Mouse (Mus musculus): ENCODE measurements at regions not wholly inside any gene's neighbourhood (a gene's known extent, or its start where the extent isn't known, plus 50 kb on each side); places are given as distances from the start of the nearest gene placed in this dataset.

DNA sequence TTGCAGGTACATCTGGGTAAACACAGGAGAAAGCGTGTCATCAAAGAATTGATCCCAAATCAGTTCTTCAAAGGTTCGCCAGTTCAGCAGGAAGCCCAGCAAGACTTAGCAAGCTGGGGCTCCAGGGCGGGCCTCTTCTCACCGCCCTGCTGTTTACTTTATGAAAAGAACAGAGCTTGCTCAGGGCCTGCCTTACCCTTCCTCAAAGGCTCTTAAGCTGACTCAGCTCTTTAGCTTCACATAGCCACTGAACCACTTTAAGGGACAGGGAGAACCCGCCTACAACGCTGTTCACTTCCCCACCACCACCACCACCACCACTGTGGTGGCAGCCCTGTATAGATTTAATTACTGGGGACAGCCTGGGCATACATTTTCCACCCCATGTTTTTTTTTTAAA lies 148.5 kb downstream of the Clic5 start:
- WGBS, result 27% methylated on average over 6 of the region's 6 CpGs
- Histone ChIP-seq H3K27me3 (ENCODE audit: control insufficient read depth, insufficient read depth, low read length) (no peaks in the 10 kb centered on the region), H3K9me3 (ENCODE audit: control insufficient read depth, low read depth, low read length) (no peaks in the 10 kb centered on the region), H3K36me3 (ENCODE audit: control insufficient read depth, insufficient read depth, low read length) (no peaks in the 10 kb centered on the region), H3K9ac (replicated peaks; ENCODE audit: low read depth, low read length) (no peak overlapping the region), H3K4me3 (ENCODE audit: low read depth, low read length) (no peak overlapping the region), H3K27ac (ENCODE audit: low read length) (peak overlapping the region; percentile 15; the same call in 1 of the 2 replicates), H3K4me1 (ENCODE audit: control insufficient read depth, insufficient read depth, low read length) (peaks cover 5% of the 10 kb centered on the region; the same call in 1 of the 2 replicates), H3K4me2 (replicated peaks; ENCODE audit: low read depth, low read length) (no peak overlapping the region)
- peak; percentile 83; the same call in 1 of the 2 replicates for ATAC-seq (ENCODE audit: insufficient number of reproducible peaks, insufficient read depth, low FRiP score, low read depth)

DNA sequence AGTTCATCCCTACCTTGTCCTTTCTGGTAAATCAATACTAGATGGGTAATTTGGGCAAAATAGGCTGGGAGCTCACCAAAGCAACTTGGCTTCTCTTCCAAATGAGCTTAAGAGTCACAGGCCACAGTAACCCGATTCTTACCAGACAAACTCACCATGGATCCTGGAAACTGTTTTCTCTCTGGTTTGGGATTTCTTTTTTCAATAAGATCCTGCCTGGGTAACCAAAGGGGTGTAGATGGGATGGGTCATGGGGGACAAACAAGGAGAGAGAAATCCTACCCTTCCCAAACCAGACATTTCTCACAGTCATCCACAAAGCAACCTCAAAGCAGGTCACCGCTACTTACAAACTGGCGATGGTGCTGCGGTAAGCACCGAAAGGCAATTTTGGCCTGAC lies 148.9 kb downstream of the Clic5 start:
- H3K9me3 ChIP-seq (ENCODE audit: control insufficient read depth, low read depth, low read length), result no peaks in the 10 kb centered on the region
- peak overlapping the region; percentile 15; the same call in 1 of the 2 replicates for H3K27ac ChIP-seq (ENCODE audit: low read length)
- H3K4me1 ChIP-seq (ENCODE audit: control insufficient read depth, insufficient read depth, low read length), result peaks cover 5% of the 10 kb centered on the region; the same call in 1 of the 2 replicates
- ATAC-seq (ENCODE audit: insufficient number of reproducible peaks, insufficient read depth, low FRiP score, low read depth), result no peak
- no peak overlapping the region for H3K4me3 ChIP-seq (ENCODE audit: low read depth, low read length)
- no peak overlapping the region for H3K9ac ChIP-seq (replicated peaks; ENCODE audit: low read depth, low read length)
- 95% methylated on average over 5 of the region's 5 CpGs for WGBS
- no peak overlapping the region for H3K4me2 ChIP-seq (replicated peaks; ENCODE audit: low read depth, low read length)
- no peaks in the 10 kb centered on the region for H3K27me3 ChIP-seq (ENCODE audit: control insufficient read depth, insufficient read depth, low read length)
- H3K36me3 ChIP-seq (ENCODE audit: control insufficient read depth, insufficient read depth, low read length), result no peaks in the 10 kb centered on the region

DNA sequence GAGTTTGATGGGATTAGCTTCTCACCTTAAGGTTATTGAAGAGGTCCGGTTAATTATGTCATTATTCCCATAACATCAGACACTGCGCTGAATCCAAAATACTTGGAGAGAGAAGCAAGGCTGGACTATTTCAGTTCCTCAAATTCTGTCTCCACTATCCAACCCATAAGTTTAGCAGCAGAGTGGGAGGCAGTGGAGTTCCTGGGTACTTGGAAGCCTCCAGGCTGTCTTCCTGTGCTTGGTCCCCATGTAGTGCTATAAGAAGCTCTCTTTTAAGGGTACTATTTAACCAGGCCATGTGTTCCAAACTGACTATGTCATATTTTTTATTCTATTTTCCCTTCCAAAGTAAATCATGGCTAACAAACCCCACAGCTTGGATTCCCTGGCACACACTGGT lies 156.2 kb downstream of the Clic5 start:
- no peak overlapping the region for H3K9ac ChIP-seq (replicated peaks; ENCODE audit: low read depth, low read length)
- no peaks in the 10 kb centered on the region for H3K27me3 ChIP-seq (ENCODE audit: control insufficient read depth, insufficient read depth, low read length)
- WGBS, result 91% methylated on average over 2 of the region's 2 CpGs
- H3K27ac ChIP-seq (ENCODE audit: low read length), result no peak overlapping the region
- H3K9me3 ChIP-seq (ENCODE audit: control insufficient read depth, low read depth, low read length), result no peaks in the 10 kb centered on the region
- no peak overlapping the region for H3K4me3 ChIP-seq (ENCODE audit: low read depth, low read length)
- no peak for ATAC-seq (ENCODE audit: insufficient number of reproducible peaks, insufficient read depth, low FRiP score, low read depth)
- H3K36me3 ChIP-seq (ENCODE audit: control insufficient read depth, insufficient read depth, low read length), result no peaks in the 10 kb centered on the region
- H3K4me2 ChIP-seq (replicated peaks; ENCODE audit: low read depth, low read length), result no peak overlapping the region
- H3K4me1 ChIP-seq (ENCODE audit: control insufficient read depth, insufficient read depth, low read length), result no peaks in the 10 kb centered on the region

DNA sequence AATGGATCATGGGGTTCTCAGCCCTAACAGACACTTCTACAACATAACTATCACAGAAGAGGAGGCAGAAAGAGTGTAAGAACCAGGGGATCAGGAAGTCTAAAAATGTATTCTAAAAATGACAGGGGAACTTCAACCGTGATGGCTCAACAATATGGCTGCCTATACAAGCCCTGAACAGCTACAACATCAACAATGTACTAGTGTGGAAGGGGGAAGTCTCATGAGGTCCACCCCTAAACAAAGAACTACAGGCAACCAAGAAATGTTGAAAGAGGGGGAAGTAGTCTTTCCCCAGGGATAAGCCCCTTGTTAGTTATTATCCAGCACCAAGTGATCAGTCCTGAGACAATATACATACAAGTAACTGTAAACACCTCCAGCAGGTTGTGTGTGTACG lies 157.0 kb downstream of the Clic5 start:
- no peak overlapping the region for H3K4me3 ChIP-seq (ENCODE audit: low read depth, low read length)
- no peak for ATAC-seq (ENCODE audit: insufficient number of reproducible peaks, insufficient read depth, low FRiP score, low read depth)
- no peak overlapping the region for H3K4me2 ChIP-seq (replicated peaks; ENCODE audit: low read depth, low read length)
- H3K27me3 ChIP-seq (ENCODE audit: control insufficient read depth, insufficient read depth, low read length), result no peaks in the 10 kb centered on the region
- 85% methylated on average over 2 of the region's 2 CpGs for WGBS
- H3K9ac ChIP-seq (replicated peaks; ENCODE audit: low read depth, low read length), result no peak overlapping the region
- H3K36me3 ChIP-seq (ENCODE audit: control insufficient read depth, insufficient read depth, low read length), result no peaks in the 10 kb centered on the region
- no peaks in the 10 kb centered on the region for H3K4me1 ChIP-seq (ENCODE audit: control insufficient read depth, insufficient read depth, low read length)
- no peaks in the 10 kb centered on the region for H3K9me3 ChIP-seq (ENCODE audit: control insufficient read depth, low read depth, low read length)
- no peak overlapping the region for H3K27ac ChIP-seq (ENCODE audit: low read length)

DNA sequence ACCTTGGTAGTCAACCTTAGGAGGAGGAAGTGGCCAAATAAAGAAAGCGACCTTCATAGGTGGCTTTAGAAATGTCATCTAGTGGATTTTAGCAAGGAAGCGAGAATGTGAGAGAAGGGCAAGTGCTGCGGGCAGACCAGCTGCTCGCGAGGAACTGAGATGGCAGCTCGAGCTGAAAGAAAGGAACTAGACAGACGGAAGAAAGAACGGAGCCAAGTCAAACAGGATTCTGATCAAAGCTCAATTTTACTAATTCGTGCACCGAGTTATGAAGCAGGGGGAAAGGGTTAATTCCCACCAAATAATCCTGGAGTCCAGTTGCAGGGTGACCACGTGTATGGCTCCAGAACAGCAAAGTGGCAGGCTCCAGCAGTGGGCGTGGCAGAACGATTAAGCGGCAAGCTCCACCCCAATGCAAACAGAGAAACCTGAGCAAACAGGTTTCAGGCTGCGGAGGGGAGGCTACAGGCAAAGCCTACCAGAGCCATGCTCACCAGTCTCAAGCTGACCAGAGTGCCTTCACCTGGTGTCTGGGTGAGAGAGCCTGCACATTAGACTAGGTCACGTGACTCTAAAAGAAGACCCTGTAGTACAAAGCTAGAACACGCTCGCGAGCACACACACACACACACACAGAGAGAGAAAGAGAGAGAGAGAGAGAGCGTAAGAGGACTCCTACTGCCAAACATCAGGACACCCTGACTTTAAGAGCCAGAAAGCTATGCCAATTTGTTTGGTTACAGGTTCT lies 162.0 kb downstream of the Clic5 start:
- Histone ChIP-seq H3K4me3 (ENCODE audit: low read depth, low read length) (no peak overlapping the region), H3K27me3 (ENCODE audit: control insufficient read depth, insufficient read depth, low read length) (no peaks in the 10 kb centered on the region), H3K9me3 (ENCODE audit: control insufficient read depth, low read depth, low read length) (no peaks in the 10 kb centered on the region), H3K36me3 (ENCODE audit: control insufficient read depth, insufficient read depth, low read length) (no peaks in the 10 kb centered on the region), H3K4me1 (ENCODE audit: control insufficient read depth, insufficient read depth, low read length) (no peaks in the 10 kb centered on the region), H3K4me2 (replicated peaks; ENCODE audit: low read depth, low read length) (peak overlapping the region; percentile 22), H3K27ac (ENCODE audit: low read length) (no peak overlapping the region), H3K9ac (replicated peaks; ENCODE audit: low read depth, low read length) (no peak overlapping the region)
- 33% methylated on average over 20 of the region's 20 CpGs for WGBS
- ATAC-seq (ENCODE audit: insufficient number of reproducible peaks, insufficient read depth, low FRiP score, low read depth), result peak; percentile 88

DNA sequence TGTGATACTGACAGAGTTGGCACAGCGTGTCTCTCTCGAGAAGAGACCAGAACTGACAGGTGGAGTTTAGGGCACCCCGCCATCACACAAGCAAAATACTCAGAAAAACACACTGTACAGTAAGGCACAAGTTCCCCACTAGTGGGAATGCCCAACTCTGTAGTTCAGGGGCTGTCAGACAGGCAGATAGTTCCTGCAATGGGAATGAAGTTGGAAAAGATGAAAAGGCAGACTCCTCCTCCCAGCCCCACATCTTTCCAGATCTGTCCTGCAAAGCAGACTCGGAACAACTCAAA lies 162.5 kb downstream of the Clic5 start:
- Histone ChIP-seq H3K4me1 (ENCODE audit: control insufficient read depth, insufficient read depth, low read length) (no peaks in the 10 kb centered on the region), H3K4me2 (replicated peaks; ENCODE audit: low read depth, low read length) (no peak overlapping the region), H3K9ac (replicated peaks; ENCODE audit: low read depth, low read length) (no peak overlapping the region), H3K27me3 (ENCODE audit: control insufficient read depth, insufficient read depth, low read length) (no peaks in the 10 kb centered on the region), H3K27ac (ENCODE audit: low read length) (no peak overlapping the region), H3K9me3 (ENCODE audit: control insufficient read depth, low read depth, low read length) (no peaks in the 10 kb centered on the region), H3K36me3 (ENCODE audit: control insufficient read depth, insufficient read depth, low read length) (no peaks in the 10 kb centered on the region), H3K4me3 (ENCODE audit: low read depth, low read length) (no peak overlapping the region)
- ATAC-seq (ENCODE audit: insufficient number of reproducible peaks, insufficient read depth, low FRiP score, low read depth), result no peak
- 68% methylated on average over 4 of the region's 4 CpGs for WGBS

DNA sequence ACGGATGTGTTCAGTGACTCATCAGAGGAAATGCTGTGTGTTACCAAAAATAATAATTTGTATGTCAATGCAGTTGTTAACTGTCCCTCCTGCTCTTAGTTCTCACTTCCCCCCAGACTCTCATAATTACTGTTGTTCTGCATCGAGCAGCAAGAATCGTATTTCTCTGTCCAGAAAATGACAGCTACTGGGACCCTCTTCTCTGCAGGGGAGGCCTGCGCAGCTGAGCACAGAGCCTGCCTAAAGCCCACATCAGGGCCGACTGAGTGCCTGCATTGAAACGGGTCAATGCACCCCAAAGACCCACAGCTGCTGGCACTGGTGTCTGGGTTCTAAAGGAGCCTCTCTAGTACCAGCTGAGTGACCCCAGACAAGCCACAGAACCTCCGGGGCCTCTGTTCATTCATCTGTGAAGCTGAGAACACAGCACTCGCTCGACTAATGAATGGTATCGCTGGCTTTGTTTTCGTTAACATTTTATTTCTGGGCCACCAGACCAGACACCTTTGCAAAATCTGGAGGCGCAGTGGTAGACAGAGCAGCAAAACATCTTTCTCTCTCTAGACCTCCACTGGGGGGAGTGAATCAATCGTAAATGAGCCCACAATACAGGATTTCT lies 163.2 kb downstream of the Clic5 start:
- Histone ChIP-seq H3K9me3 (ENCODE audit: control insufficient read depth, low read depth, low read length) (no peaks in the 10 kb centered on the region), H3K4me1 (ENCODE audit: control insufficient read depth, insufficient read depth, low read length) (no peaks in the 10 kb centered on the region), H3K4me3 (ENCODE audit: low read depth, low read length) (no peak overlapping the region), H3K36me3 (ENCODE audit: control insufficient read depth, insufficient read depth, low read length) (no peaks in the 10 kb centered on the region), H3K4me2 (replicated peaks; ENCODE audit: low read depth, low read length) (no peak overlapping the region), H3K27me3 (ENCODE audit: control insufficient read depth, insufficient read depth, low read length) (no peaks in the 10 kb centered on the region), H3K9ac (replicated peaks; ENCODE audit: low read depth, low read length) (no peak overlapping the region), H3K27ac (ENCODE audit: low read length) (no peak overlapping the region)
- no peak for ATAC-seq (ENCODE audit: insufficient number of reproducible peaks, insufficient read depth, low FRiP score, low read depth)
- WGBS, result 75% methylated on average over 13 of the region's 13 CpGs

DNA sequence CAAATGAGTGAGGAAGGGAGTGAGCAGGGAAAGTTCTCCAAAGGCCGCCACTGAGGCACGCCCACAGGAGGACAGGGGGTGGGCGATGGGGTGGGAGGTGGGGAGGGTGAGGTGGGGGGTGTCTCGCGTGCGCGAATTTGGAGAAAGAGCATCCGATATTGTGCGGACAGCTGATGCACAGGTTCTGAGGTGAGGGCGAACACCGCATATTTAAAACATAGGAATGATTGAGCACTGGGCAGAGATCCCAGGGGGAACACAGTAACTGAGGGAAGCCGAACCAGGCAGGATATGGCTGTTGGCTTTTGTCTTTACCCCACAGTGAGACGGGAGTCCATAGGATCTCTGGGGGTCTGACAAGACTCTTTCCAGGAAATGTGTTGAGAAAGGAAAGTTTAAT lies 163.8 kb downstream of the Clic5 start:
- no peaks in the 10 kb centered on the region for H3K36me3 ChIP-seq (ENCODE audit: control insufficient read depth, insufficient read depth, low read length)
- H3K27ac ChIP-seq (ENCODE audit: low read length), result no peak overlapping the region
- H3K9me3 ChIP-seq (ENCODE audit: control insufficient read depth, low read depth, low read length), result no peaks in the 10 kb centered on the region
- 89% methylated on average over 13 of the region's 13 CpGs for WGBS
- H3K4me3 ChIP-seq (ENCODE audit: low read depth, low read length), result no peak overlapping the region
- no peak overlapping the region for H3K4me2 ChIP-seq (replicated peaks; ENCODE audit: low read depth, low read length)
- H3K9ac ChIP-seq (replicated peaks; ENCODE audit: low read depth, low read length), result no peak overlapping the region
- ATAC-seq (ENCODE audit: insufficient number of reproducible peaks, insufficient read depth, low FRiP score, low read depth), result no peak
- H3K4me1 ChIP-seq (ENCODE audit: control insufficient read depth, insufficient read depth, low read length), result no peaks in the 10 kb centered on the region
- no peaks in the 10 kb centered on the region for H3K27me3 ChIP-seq (ENCODE audit: control insufficient read depth, insufficient read depth, low read length)

DNA sequence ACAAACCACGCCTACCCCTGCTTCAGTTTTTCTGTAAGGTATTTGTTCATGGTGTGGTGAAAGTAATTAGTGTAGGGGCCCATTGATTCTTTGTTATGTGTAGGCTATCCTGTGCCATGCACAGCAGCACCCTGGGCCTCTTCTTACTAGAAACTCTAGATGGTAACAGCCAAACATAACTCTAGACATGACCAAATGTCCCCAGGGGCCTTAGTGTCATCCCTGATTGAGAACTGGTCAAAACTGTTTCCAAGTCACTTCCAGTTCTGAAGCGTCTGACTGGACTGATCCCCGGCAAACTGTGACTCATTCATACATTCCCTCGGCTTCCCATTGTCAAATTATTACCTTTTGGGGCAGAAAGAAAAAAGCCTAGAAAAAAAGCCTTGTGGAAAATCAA lies 174.7 kb downstream of the Clic5 start:
- no peak overlapping the region for H3K4me3 ChIP-seq (ENCODE audit: low read depth, low read length)
- 80% methylated on average over 4 of the region's 4 CpGs for WGBS
- no peaks in the 10 kb centered on the region for H3K9me3 ChIP-seq (ENCODE audit: control insufficient read depth, low read depth, low read length)
- H3K27ac ChIP-seq (ENCODE audit: low read length), result no peak overlapping the region
- no peak overlapping the region for H3K4me2 ChIP-seq (replicated peaks; ENCODE audit: low read depth, low read length)
- no peaks in the 10 kb centered on the region for H3K27me3 ChIP-seq (ENCODE audit: control insufficient read depth, insufficient read depth, low read length)
- no peaks in the 10 kb centered on the region for H3K4me1 ChIP-seq (ENCODE audit: control insufficient read depth, insufficient read depth, low read length)
- H3K36me3 ChIP-seq (ENCODE audit: control insufficient read depth, insufficient read depth, low read length), result no peaks in the 10 kb centered on the region
- no peak overlapping the region for H3K9ac ChIP-seq (replicated peaks; ENCODE audit: low read depth, low read length)
- no peak for ATAC-seq (ENCODE audit: insufficient number of reproducible peaks, insufficient read depth, low FRiP score, low read depth)
